Mouse (Mus musculus) lung, embryonic 14.5 days (tissue): ENCODE results near the gene Ubxn7. TPM values are rescaled to one million over a fixed set of nuclear protein-coding genes. Genes with fewer than 3 reads are reported as not detected.

Experiments
- ATAC-seq: fragments of 200-750 bp; cut with Nextera tagmentation; 2 replicates; pipeline ENCODE4 v1.8.0; 2017; ENCODE audit warnings: mild to moderate bottlenecking, moderate TSS enrichment, moderate library complexity; ENCODE audit not compliant: insufficient read depth
- DNase-seq: peaks from one replicate; pipeline ENCODE4 v3.0.0-alpha.2; 2015
- H3K27ac ChIP-seq: fragments of 300-500 bp; sonication (generic); 2 replicates; pipeline ENCODE4 v1.5.1; 2014; ENCODE audit warnings: low read depth, mild to moderate bottlenecking, moderate library complexity
- H3K27me3 ChIP-seq: fragments of 300-500 bp; sonication (generic); 2 replicates; pipeline ENCODE4 v1.6.1; 2014; ENCODE audit warnings: low read length, control low read depth; ENCODE audit not compliant: insufficient read depth
- H3K36me3 ChIP-seq: fragments of 300-500 bp; sonication (generic); 2 replicates; pipeline ENCODE4 v1.6.1; 2014; ENCODE audit warnings: control low read depth; ENCODE audit not compliant: insufficient read depth
- H3K4me1 ChIP-seq: fragments of 300-500 bp; sonication (generic); 2 replicates; pipeline ENCODE4 v1.6.1; 2014; ENCODE audit warnings: antibody characterized with exemption, control low read depth; ENCODE audit not compliant: insufficient read depth
- H3K4me2 ChIP-seq: fragments of 300-500 bp; sonication (generic); 2 replicates; pipeline ENCODE4 v1.6.1; 2014; ENCODE audit warnings: mild to moderate bottlenecking
- H3K4me3 ChIP-seq: fragments of 300-500 bp; sonication (generic); 2 replicates; pipeline ENCODE4 v1.5.1; 2014; ENCODE audit warnings: low read depth, low read length
- H3K9ac ChIP-seq: fragments of 300-500 bp; sonication (generic); 2 replicates; pipeline ENCODE4 v1.6.1; 2014
- H3K9me3 ChIP-seq: fragments of 300-500 bp; sonication (generic); 2 replicates; pipeline ENCODE4 v1.6.1; 2016; ENCODE audit warnings: low read depth, low read length, control low read depth
- CTCF ChIP-seq: IDR thresholded peaks from 2 replicates; pipeline ENCODE4 v1.5.1; 2016; ENCODE audit warnings: antibody characterized with exemption, low read depth
- WGBS: fragments of 180-500 bp; shearing (Covaris S2); extraction: QIAGEN DNeasy Blood & Tissue Kit; methylation state at CpG from one replicate; pipeline ENCODE4 v1.1.7; 2014; 5-methylcytosine and 5-hydroxymethylcytosine counted together
- polyA plus RNA-seq: library from polyadenylated mRNA; unstranded; fragments of >200 nt; fragmentation: Nextera tagmentation; extraction: Ambion mirVana; gene quantifications from 2 replicates; pipeline ENCODE4 v1.2.1, GENCODE M21; 2014

Gene Ubxn7
- polyA plus RNA-seq, 1 experiment from 2014 or later: 23.2 TPM

DNA sequence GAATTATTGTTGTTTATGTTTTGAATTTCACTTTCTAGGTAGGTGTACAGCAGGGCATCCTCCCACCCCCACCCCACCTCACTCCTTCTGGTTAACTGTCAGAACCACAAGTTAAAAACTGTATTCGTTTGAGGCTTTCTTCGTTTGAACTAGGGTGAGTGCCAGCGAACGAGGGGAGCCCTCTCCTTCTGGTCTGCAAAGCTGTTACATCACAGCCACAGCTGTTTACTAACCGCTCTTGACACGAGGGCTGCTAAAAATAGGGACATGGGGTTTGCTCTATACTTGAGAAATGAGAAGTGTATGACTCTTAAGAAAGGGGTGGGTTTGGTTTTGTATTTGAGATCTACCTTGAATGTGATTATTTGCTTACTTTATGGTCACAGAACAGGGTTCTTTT is 102.0 kb downstream of the Ubxn7 start:
- 36% methylated on average over 6 of the region's 6 CpGs for WGBS
- H3K27me3 ChIP-seq: no peaks in the 10 kb centered on the region
- no peaks in the 10 kb centered on the region for H3K9me3 ChIP-seq
- ATAC-seq (no peak), DNase-seq (peak; percentile 62)
- H3K9ac ChIP-seq: no peak overlapping the region
- no peak overlapping the region for H3K4me3 ChIP-seq
- H3K27ac ChIP-seq: no peak overlapping the region
- no peak for TF ChIP-seq CTCF
- H3K4me2 ChIP-seq: no peak overlapping the region
- H3K4me1 ChIP-seq: no peaks in the 10 kb centered on the region
- no peaks in the 10 kb centered on the region for H3K36me3 ChIP-seq

DNA sequence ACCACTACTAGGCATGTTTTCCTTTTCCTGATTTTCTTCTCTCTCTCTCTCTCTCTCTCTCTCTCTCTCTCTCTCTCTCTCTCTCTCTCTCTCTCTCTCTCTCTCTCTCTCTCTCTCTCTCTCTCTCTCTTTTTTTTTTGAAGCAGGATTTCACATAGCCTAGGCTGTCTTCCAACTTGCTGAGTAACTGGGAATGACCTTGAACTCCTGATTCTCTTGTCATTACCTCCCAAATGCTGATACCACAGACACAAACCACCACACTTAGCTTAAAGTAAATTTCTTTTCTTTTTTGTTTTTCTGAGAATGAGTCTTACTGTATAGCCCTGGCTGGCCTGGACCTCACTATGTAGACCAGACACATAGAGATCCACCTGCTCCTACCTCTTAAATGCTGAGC is 102.6 kb downstream of the Ubxn7 start:
- H3K4me1 ChIP-seq: no peaks in the 10 kb centered on the region
- no peak for TF ChIP-seq CTCF
- DNase-seq: no peak

DNA sequence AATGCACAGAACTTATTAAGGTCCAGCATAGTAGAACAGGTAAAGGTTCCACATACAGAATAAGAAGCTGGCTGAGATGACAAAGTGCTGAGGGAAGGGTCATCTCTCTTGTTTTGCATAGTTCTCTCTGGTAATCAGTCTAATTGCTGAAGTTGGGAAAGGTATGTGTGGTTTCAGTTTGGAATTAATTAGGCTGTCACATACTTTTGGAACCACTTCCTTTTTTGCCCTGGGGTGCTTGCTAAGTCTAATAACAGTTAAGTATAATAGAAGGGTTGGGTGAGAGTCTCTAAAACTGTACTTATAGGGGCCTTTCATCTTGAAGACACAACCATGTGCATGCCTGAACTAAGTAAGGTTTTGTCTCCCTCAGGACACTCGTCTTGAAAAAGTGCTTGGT is 104.6 kb downstream of the Ubxn7 start:
- 56% methylated on average over 1 of the region's 1 CpGs for WGBS
- Histone ChIP-seq H3K4me2 (no peak overlapping the region), H3K36me3 (no peaks in the 10 kb centered on the region), H3K9ac (no peak overlapping the region), H3K27ac (no peak overlapping the region), H3K27me3 (no peaks in the 10 kb centered on the region), H3K9me3 (no peaks in the 10 kb centered on the region), H3K4me1 (no peaks in the 10 kb centered on the region), H3K4me3 (no peak overlapping the region)
- DNase-seq (no peak), ATAC-seq (no peak)
- no peak for TF ChIP-seq CTCF

More for the DNA sequence above, 102.6 kb downstream of the Ubxn7 start:
- Histone ChIP-seq H3K9me3 (no peaks in the 10 kb centered on the region), H3K27ac (no peak overlapping the region), H3K4me3 (no peak overlapping the region), H3K36me3 (no peaks in the 10 kb centered on the region), H3K27me3 (no peaks in the 10 kb centered on the region), H3K4me2 (no peak overlapping the region), H3K9ac (no peak overlapping the region)
- ATAC-seq: no peak

DNA sequence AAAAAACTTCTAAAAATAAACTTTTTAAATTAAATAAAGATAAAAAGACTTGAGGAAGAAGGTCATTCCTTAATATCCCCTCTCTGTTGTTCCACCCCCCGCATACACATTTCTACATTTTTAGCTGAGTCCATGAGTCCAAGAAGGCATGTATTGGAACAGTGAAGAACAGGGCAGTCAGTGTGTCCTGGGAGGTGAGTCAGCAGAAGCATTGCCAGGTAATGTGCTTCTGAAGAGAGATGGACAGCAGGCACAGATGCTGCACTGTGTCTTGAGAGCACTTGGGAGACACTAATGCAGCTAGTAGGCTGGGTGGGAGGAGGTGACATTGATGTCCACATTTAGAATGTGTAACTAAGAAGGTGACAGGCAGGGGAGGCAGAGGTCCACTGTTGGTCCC is 105.2 kb downstream of the Ubxn7 start:
- H3K36me3 ChIP-seq: no peaks in the 10 kb centered on the region
- TF ChIP-seq CTCF: no peak
- ATAC-seq (no peak), DNase-seq (no peak)
- 95% methylated on average over 1 of the region's 1 CpGs for WGBS
- H3K9me3 ChIP-seq: no peaks in the 10 kb centered on the region
- H3K9ac ChIP-seq: no peak overlapping the region
- H3K4me3 ChIP-seq: no peak overlapping the region
- H3K4me2 ChIP-seq: no peak overlapping the region
- no peaks in the 10 kb centered on the region for H3K27me3 ChIP-seq
- H3K27ac ChIP-seq: no peak overlapping the region
- no peaks in the 10 kb centered on the region for H3K4me1 ChIP-seq

DNA sequence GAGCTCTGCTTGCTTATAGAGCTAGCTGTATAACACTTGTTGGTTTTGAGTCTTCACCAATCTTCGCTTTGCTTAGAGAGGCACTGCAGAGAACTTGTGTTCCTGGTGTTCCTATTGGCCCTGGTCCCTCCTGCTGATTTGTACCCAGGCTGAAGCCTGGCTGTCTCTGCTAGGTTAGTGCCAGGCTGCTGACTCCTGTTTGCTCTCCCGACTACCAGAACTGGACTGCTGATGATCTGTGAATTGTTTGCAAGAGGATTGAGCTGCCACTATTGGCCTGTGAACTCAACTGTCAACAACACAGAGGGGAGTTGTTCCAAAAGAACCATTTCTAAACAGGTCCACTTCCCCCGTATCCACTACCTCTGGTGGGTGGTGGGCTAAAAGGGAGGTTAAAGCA is 109.4 kb downstream of the Ubxn7 start:
- no peaks in the 10 kb centered on the region for H3K27me3 ChIP-seq
- H3K36me3 ChIP-seq: no peaks in the 10 kb centered on the region
- no peak overlapping the region for H3K9ac ChIP-seq
- no peak overlapping the region for H3K4me2 ChIP-seq
- no peak for TF ChIP-seq CTCF
- ATAC-seq (no peak), DNase-seq (no peak)
- H3K4me3 ChIP-seq: no peak overlapping the region
- no peaks in the 10 kb centered on the region for H3K4me1 ChIP-seq
- no peaks in the 10 kb centered on the region for H3K9me3 ChIP-seq
- WGBS: 84% methylated on average over 3 of the region's 3 CpGs
- no peak overlapping the region for H3K27ac ChIP-seq

Other genes with a start within 250 kb of the Ubxn7 start
- 105 and 111 TPM in 2 replicates for gene Pigx, start 232.5 kb upstream of the Ubxn7 start, polyA plus RNA-seq
- gene Cep19, start 232.5 kb upstream of the Ubxn7 start, polyA plus RNA-seq: 29.0 and 33.9 TPM in 2 replicates
- 37.6 and 42.6 TPM in 2 replicates for gene Nrros, start 166.7 kb upstream of the Ubxn7 start, polyA plus RNA-seq
- not detected in 2 replicates for gene Bex6, start 152.4 kb upstream of the Ubxn7 start, polyA plus RNA-seq
- gene Fbxo45, start 85.1 kb upstream of the Ubxn7 start, polyA plus RNA-seq: 19.9 and 23.9 TPM in 2 replicates
- 17.3 and 20.4 TPM in 2 replicates for gene Wdr53, start 85.0 kb upstream of the Ubxn7 start, polyA plus RNA-seq
- not detected in 2 replicates for gene Smco1, start 60.8 kb upstream of the Ubxn7 start, polyA plus RNA-seq
- gene Rnf168, start 54.8 kb upstream of the Ubxn7 start, polyA plus RNA-seq: 32.3 and 36.1 TPM in 2 replicates
- not detected in 2 replicates for gene Tm4sf19, start 68.2 kb downstream of the Ubxn7 start, polyA plus RNA-seq
- 27.7 and 28.1 TPM in 2 replicates for gene Tctex1d2, start 87.4 kb downstream of the Ubxn7 start, polyA plus RNA-seq
- 39.5 and 40.4 TPM in 2 replicates for gene Pcyt1a, start 98.7 kb downstream of the Ubxn7 start, polyA plus RNA-seq
- gene Slc51a, start 155.6 kb downstream of the Ubxn7 start, polyA plus RNA-seq: 0.24 and 0.60 TPM in 2 replicates
- not detected in 2 replicates for gene Zdhhc19, start 164.0 kb downstream of the Ubxn7 start, polyA plus RNA-seq